Mouse (Mus musculus): ENCODE measurements at regions not wholly inside any gene's neighbourhood (a gene's known extent, or its start where the extent isn't known, plus 50 kb on each side); places are given as distances from the start of the nearest gene placed in this dataset.
A peak's percentile ranks its signal among the peaks of the same experiment; 100 is the strongest.

DNA sequence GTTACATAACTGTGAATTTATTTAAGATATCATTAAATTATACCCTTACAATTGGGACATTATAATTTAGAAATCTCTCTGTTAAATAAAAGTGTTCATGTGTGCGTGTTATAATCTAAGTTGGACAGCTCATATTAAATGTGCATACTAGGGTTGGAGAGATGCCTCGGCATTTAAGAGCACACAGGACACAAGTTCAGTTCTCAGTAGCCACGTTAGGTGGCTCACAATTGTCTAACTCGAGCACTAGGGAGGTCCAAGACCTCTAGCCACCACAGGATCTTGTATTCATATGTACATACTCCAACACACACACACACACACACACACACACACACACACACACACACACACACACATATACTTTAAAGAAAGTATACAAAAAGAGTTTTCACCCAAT, 56.0 kb downstream of the Foxf2 start:
- DNase-seq (ENCODE audit: low spot score in 2 of 2): no peak

DNA sequence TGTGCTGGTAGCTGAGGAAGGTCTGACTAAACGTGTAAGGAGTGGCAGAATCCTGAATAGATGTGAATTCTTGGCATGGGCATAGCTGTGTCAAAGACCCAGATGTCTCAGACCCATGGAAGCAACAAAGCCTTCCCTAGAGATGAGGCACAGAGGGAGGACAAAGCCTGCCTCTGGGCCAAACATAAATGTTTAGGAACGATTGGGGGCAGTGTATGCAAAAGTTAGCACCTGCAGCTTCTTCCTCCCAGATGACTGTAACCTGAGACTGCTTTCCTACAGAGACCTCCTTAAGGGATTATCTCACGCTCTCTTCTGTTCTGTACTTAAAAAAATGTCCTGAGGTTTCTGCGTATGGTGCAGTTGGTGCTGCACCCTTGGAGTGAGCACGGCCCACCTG, 57.7 kb downstream of the Foxf2 start:
- no peak for DNase-seq (ENCODE audit: low spot score in 2 of 2)

DNA sequence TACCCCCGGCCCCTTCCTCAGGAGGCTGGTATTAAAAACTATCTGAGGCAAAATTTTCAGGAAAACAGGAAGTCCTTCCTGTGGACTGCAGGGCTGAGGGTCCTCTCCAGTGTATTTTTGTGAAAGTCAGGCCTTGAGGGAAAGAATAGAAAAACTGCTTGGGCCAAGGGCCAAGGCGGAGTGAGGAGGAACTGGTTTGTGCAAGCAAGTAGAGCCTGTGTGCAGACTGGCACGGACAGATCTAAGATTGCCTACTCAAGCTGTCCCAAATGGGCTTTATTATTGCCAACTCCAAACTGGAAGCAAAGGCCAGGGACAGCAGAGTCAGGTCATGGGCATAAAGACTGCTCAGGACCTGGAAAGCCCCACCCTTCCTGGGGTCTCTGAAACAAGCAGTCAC, 62.9 kb downstream of the Foxf2 start:
- no peak for DNase-seq (ENCODE audit: low spot score in 2 of 2)

DNA sequence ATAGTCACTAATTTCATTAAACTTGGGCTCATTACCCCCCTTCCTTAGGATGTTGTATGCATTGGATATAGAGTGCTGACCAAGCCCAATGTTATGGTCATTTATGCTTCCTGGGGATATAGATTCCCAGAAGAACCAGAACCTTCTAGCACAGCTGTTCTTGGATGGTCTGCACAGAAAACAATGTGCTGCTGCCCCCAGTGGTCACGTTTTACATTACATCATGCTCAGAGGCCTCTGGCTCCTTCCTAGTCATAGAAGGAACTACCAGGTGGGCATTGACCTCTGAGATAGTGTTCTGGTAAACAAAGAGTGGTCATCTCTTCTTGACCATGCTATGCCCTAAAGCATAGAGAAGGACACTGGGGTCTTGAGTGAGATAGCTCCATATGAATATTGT, 63.7 kb downstream of the Foxf2 start:
- DNase-seq (ENCODE audit: low spot score in 2 of 2): peak in 1 of 2 experiments; percentile 1

DNA sequence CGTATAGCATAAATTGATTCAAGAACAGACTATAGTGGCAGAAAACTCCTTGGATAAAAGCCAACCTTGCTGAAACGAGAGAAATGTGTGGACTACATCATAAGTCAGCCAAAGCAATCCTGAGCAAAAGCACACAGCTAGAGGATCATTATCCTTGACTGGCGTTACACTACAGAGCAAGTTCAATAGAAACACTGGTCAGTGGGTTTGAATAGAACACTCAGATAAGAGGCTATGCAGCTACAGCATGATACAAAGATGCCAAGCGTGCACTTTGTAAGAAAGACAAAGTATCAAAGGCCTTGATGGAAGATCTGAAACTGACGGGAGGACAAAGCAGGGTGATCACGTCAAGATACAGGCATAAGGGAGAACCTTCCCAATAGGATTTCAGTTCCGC, 70.1 kb downstream of the Foxf2 start:
- DNase-seq (ENCODE audit: low spot score in 2 of 2): no peak

DNA sequence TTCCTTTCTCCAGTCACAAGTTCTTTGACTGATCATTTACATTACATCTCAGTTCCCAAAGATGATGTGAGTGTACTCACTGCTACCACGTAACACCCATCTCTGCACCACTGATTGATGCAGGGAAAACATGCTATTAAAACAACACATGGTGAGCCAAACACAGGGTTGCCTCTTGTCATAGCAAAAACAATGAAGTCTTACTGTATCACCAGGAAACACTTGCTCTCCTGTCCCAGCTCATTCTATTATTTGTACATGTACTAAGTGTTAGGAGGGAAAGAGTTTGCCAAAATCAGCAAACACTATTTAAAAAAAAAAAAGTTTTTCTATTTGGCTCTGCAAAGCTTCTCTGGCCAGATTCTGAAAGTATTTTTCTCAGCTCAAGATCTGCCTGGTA, 78.6 kb downstream of the Foxf2 start:
- DNase-seq (ENCODE audit: low spot score in 2 of 2): no peak

DNA sequence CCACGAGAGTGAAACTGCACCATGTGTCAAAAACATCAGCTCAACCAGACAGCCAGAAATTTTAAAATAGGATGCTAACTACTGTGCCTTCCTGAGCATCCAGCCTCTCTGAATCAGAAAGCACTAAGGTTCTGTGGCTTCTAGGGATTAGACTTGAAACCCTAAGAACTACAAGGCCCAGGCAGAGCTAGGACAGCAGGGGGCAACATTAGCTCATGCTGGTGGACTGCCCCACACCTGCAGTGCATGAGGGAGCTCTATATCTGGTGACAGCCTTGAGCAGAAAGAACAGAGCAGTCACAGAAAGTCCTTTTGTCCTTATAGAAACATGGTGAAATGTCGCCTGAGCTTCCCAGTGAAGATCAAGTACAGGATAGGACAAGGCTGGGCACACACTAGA, 79.8 kb downstream of the Foxf2 start:
- DNase-seq (ENCODE audit: low spot score in 2 of 2): no peak

DNA sequence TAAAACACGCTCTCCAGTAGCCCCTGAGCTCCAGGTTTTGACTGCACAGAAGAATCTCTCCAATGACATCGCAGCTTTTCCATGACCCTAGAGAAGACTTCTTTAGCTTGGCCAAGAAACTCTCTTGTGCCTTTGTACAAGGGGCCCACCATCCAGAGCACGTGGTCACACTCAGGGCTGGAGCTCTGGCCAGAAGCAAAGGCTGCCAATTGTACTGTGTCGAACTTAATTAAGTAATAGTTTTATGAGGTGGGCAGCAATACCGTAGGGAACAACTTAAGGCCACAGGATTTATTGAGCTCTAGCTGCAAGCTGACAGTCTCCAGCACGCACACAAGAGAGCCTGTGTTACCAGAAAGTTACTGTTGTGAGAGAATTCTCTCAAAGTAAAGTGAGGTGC, 85.1 kb downstream of the Foxf2 start:
- DNase-seq (ENCODE audit: low spot score in 2 of 2): no peak

DNA sequence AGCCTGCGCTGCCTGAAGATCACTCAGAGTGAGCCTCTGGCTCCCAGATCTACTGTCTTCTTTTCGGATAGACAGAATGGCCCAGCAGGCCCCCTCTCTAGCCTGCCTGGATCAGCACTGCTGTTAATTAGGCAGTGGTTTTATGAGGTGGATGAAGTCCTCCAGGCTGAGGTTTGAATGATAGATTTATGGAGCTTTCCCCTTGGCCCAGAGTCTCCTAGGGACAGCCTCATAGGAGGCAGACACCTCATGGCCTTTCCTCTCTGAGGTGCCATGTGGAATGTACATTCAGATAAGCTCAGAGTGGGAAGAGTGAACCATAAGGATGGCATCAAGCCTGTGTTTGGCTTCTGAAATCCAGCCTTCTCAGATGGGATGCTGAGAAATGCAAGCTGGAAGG, 90.1 kb downstream of the Foxf2 start:
- no peak for DNase-seq (ENCODE audit: low spot score in 2 of 2)

DNA sequence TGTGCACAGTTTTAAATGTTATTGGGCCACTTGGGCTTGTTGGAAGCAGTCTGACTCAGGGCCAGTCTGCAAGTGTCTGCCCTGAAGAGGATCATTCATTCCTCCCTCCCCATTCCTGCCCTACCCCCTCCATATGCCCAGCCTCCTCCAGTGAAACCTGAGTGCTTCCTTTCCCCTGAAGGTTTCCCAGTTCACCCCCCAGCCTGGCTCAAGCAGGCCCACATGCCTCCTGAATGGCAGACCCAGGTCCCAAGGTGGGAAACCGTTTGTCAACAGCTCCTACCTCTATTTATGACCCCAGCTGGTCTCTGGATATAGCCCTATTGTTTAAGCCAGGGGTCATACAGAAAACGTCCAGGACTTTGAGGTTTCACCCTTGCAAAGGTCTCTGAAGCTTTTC, 89.7 kb upstream of the Foxc1 start:
- no peak for DNase-seq (ENCODE audit: low spot score in 2 of 2)

DNA sequence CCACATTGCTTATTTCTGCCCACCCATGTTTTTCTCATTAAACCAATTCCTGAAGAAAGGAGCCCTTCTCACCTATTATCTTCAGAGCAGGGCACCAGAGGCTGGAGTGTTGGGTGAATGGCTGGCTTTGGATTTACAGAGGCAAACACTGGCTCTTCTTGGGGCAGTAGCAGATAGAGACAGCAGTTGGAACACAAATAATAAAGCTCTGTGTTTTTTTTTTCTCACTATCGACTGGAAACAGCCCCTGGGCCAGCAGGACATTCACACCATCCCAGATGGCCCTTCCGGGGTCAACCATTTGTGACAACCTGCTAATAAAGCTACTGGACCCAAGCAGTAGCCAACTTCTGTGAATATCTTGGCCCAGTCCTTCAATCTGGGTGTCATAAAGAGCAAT, 85.7 kb upstream of the Foxc1 start:
- no peak for DNase-seq (ENCODE audit: low spot score in 2 of 2)

DNA sequence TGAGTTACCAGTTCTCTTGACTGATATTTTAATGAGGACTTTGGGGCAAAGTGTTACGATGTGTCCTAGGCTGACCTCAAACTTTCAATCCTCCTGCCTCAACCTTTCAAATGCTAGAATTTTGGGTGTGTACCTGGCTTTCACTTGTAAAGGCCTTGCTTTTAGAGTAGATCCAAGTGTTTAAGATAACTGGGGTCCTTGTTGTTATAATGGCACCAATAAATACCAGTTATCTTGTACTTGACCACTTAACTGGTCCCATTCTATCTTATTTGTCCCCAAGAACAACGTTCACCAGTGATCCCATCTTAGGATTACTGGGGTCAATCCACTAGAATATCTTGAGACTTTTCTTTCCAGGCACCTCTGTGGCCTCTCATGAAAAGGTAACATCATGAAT, 77.6 kb upstream of the Foxc1 start:
- no peak for DNase-seq (ENCODE audit: low spot score in 2 of 2)

DNA sequence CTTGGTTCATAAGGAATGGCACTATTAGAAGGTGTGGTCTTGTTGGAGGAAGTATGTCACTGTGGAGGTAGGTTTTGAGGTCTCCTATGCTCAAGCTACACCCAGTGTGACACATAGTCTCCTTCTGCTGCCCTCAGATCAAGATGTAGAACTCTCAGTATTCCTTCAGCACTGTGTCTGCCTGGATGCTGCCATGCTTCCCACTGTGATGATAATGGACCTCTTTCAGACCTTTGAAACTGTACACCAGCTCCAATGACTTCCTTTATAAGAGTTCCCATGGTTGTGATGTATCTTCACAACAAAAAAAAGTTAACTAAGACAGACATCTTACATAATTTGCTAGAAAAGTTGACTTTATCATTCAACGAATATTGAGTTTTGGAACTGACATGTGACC, 60.2 kb upstream of the Foxc1 start:
- no peak for DNase-seq (ENCODE audit: low spot score in 2 of 2)
